Mouse (Mus musculus) heart, postnatal 4 days (tissue): ENCODE data around the gene Map1s. TPM values are rescaled to one million over a fixed set of nuclear protein-coding genes. Genes with fewer than 3 reads are reported as not detected.
"Not testable (repeated sequence)": the region's sequence is repeated elsewhere in the genome, so short reads cannot be mapped to it uniquely, and the experiment has no call there.

Experiments
- DNase-seq: peaks from one replicate; pipeline ENCODE4 v3.0.0; 2021
- total RNA-seq, 2 experiments: library from RNA; stranded (reverse); gene quantifications; 2 replicates each; pipeline ENCODE4 v1.2.3; 2021

Map1s gene
- total RNA-seq, 2 experiments from 2014 or later: 35.2 to 36.0 TPM

- DNase-seq: no peak
Observed at GRCm38 (mm10) chr8:70879500-70879899, 26.2 kb upstream of the Map1s start.

- DNase-seq: peak; percentile 73
Observed at GRCm38 (mm10) chr8:70880126-70880525, 25.6 kb upstream of the Map1s start.

- no peak for DNase-seq
Observed at GRCm38 (mm10) chr8:70880546-70880945, 25.2 kb upstream of the Map1s start.

GRCm38 (mm10) chr8:70884186-70884585 is 21.5 kb upstream of the Map1s start:
- DNase-seq: no peak

- DNase-seq: no peak
Observed at GRCm38 (mm10) chr8:70884683-70885082, 21.0 kb upstream of the Map1s start.

GRCm38 (mm10) chr8:70885612-70886011 is 20.1 kb upstream of the Map1s start:
- peak; percentile 70 for DNase-seq

GRCm38 (mm10) chr8:70887669-70888068 is 18.1 kb upstream of the Map1s start:
- DNase-seq: no peak

- DNase-seq: no peak
Observed at GRCm38 (mm10) chr8:70890656-70891055, 15.1 kb upstream of the Map1s start.

GRCm38 (mm10) chr8:70891356-70891755 is 14.4 kb upstream of the Map1s start:
- DNase-seq: no peak

GRCm38 (mm10) chr8:70892022-70892895 is 13.5 kb upstream of the Map1s start, which contains the start of gene Slc5a5:
Slc5a5 (minus strand) TSS chr8:70892757.
- no peak for DNase-seq

GRCm38 (mm10) chr8:70892896-70893655 is 12.7 kb upstream of the Map1s start:
- no peak for DNase-seq

- peak; percentile 88 for DNase-seq
Observed at GRCm38 (mm10) chr8:70893656-70894384, 11.9 kb upstream of the Map1s start.

GRCm38 (mm10) chr8:70894385-70894720 is 11.4 kb upstream of the Map1s start:
- no peak for DNase-seq

GRCm38 (mm10) chr8:70894771-70895545 is 10.8 kb upstream of the Map1s start:
- no peak for DNase-seq

GRCm38 (mm10) chr8:70895571-70896259 is 10.0 kb upstream of the Map1s start:
- DNase-seq: not testable (repeated sequence)

GRCm38 (mm10) chr8:70896316-70897020 is 9.3 kb upstream of the Map1s start:
- no peak for DNase-seq

GRCm38 (mm10) chr8:70897021-70897680 is 8.6 kb upstream of the Map1s start, which contains the start of gene Rpl18a:
Rpl18a (minus strand) TSS chr8:70897412.
- peak; percentile 93 for DNase-seq

GRCm38 (mm10) chr8:70897681-70898413 is 7.9 kb upstream of the Map1s start:
- DNase-seq: peak; percentile 91

GRCm38 (mm10) chr8:70898661-70899198 is 7.0 kb upstream of the Map1s start:
- no peak for DNase-seq
